Mouse (Mus musculus) midbrain, embryonic 15.5 days (tissue): ENCODE data around the gene Ace. TPM values are rescaled to one million over a fixed set of nuclear protein-coding genes. Genes with fewer than 3 reads are reported as not detected.
A peak's percentile ranks its signal among the peaks of the same experiment; 100 is the strongest.

Experiments
- ATAC-seq: fragments of 200-750 bp; cut with Nextera tagmentation; replicated peaks from 2 replicates; pipeline ENCODE4 v1.8.0; 2017; ENCODE audit warnings: moderate TSS enrichment
- H3K27ac ChIP-seq: fragments of 300-500 bp; sonication (generic); 2 replicates; pipeline ENCODE4 v1.5.1; 2015; ENCODE audit warnings: mild to moderate bottlenecking, inconsistent platforms
- H3K27me3 ChIP-seq: fragments of 300-500 bp; sonication (generic); replicated peaks from 2 replicates; pipeline ENCODE4 v1.6.1; 2015; ENCODE audit warnings: inconsistent platforms
- H3K36me3 ChIP-seq: fragments of 300-500 bp; sonication (generic); replicated peaks from 2 replicates; pipeline ENCODE4 v1.6.1; 2015; ENCODE audit warnings: inconsistent platforms
- H3K4me1 ChIP-seq: fragments of 300-500 bp; sonication (generic); 2 replicates; pipeline ENCODE4 v1.6.1; 2015; ENCODE audit warnings: inconsistent platforms
- H3K4me2 ChIP-seq: fragments of 300-500 bp; sonication (generic); 2 replicates; pipeline ENCODE4 v1.6.1; 2015; ENCODE audit warnings: inconsistent platforms, mild to moderate bottlenecking, moderate library complexity
- H3K4me3 ChIP-seq: fragments of 300-500 bp; sonication (generic); 2 replicates; pipeline ENCODE4 v1.5.1; 2015; ENCODE audit warnings: mild to moderate bottlenecking, inconsistent platforms
- H3K9ac ChIP-seq: fragments of 300-500 bp; sonication (generic); 2 replicates; pipeline ENCODE4 v1.6.1; 2015; ENCODE audit warnings: mild to moderate bottlenecking, inconsistent platforms
- H3K9me3 ChIP-seq: fragments of 300-500 bp; sonication (generic); 2 replicates; pipeline ENCODE4 v1.6.1; 2016; ENCODE audit warnings: inconsistent platforms
- WGBS: fragments of 180-500 bp; shearing (Covaris S2); methylation state at CpG from one replicate; pipeline ENCODE4 v1.1.7; 2015; ENCODE audit warnings: mixed read lengths; 5-methylcytosine and 5-hydroxymethylcytosine counted together
- polyA plus RNA-seq: library from polyadenylated mRNA; unstranded; fragments of >200 nt; fragmentation: Nextera tagmentation; extraction: Ambion mirVana; gene quantifications from 2 replicates; pipeline ENCODE4 v1.2.1, GENCODE M21; 2015

Gene Ace
- polyA plus RNA-seq, 1 experiment from 2014 or later: 6.5 TPM

DNA sequence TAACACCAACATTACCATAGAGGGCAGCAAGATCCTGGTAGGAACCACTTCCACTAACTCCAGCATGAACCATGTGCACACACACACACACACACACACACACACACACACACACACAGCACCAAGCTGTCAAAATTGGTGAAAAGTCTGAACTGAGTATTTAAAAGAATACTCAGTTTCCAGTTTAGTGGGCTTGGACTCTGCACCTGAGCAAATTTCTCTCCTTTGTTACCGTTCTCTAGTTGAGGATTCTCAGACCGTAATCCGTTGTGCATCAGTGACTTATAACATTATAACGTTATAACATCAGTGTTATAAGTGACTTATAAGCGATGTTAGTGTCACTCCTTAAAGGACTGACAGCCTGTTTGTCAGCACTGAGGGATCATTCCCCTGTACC lies 7.9 kb downstream of the Ace start:
- Histone ChIP-seq H3K27me3 (no peaks in the 10 kb centered on the region), H3K36me3 (no peaks in the 10 kb centered on the region), H3K4me2 (no peak overlapping the region), H3K4me1 (no peaks in the 10 kb centered on the region), H3K27ac (no peak overlapping the region), H3K9me3 (no peaks in the 10 kb centered on the region), H3K9ac (no peak overlapping the region), H3K4me3 (no peak overlapping the region)
- no peak for ATAC-seq
- WGBS: 87% methylated on average over 5 of the region's 5 CpGs

GRCm38 (mm10) chr11:105978232-105978631 lies 10.5 kb downstream of the Ace start:
- no peak overlapping the region for H3K27ac ChIP-seq
- WGBS: 93% methylated on average over 2 of the region's 2 CpGs
- no peaks in the 10 kb centered on the region for H3K27me3 ChIP-seq
- no peaks in the 10 kb centered on the region for H3K36me3 ChIP-seq
- H3K4me2 ChIP-seq: no peak overlapping the region
- H3K9ac ChIP-seq: no peak overlapping the region
- no peak overlapping the region for H3K4me3 ChIP-seq
- no peaks in the 10 kb centered on the region for H3K4me1 ChIP-seq
- no peaks in the 10 kb centered on the region for H3K9me3 ChIP-seq
- no peak for ATAC-seq

DNA sequence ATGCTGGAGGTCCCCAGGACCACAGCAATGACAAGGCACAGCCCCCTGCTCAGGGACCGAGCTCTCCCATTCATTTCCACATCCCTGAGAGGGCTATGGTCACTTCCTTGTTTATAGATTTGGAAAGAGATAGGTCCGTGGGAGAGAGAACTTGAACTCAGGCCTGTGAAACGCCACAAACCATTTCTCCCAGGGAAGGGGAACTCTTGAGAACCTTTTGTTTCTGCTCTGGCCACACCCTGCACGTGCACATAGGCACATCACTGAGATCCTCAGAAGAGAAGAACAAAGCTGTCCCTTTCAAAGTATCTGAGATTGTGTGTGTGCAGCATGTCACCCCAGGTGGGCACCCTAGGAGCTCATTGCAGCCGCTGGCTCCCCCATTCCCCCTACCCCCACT lies 10.9 kb downstream of the Ace start:
- no peaks in the 10 kb centered on the region for H3K27me3 ChIP-seq
- WGBS: 64% methylated on average over 5 of the region's 5 CpGs
- no peak overlapping the region for H3K4me3 ChIP-seq
- H3K9me3 ChIP-seq: no peaks in the 10 kb centered on the region
- H3K9ac ChIP-seq: no peak overlapping the region
- H3K4me1 ChIP-seq: no peaks in the 10 kb centered on the region
- H3K27ac ChIP-seq: no peak overlapping the region
- H3K4me2 ChIP-seq: no peak overlapping the region
- no peak for ATAC-seq
- H3K36me3 ChIP-seq: no peaks in the 10 kb centered on the region

DNA sequence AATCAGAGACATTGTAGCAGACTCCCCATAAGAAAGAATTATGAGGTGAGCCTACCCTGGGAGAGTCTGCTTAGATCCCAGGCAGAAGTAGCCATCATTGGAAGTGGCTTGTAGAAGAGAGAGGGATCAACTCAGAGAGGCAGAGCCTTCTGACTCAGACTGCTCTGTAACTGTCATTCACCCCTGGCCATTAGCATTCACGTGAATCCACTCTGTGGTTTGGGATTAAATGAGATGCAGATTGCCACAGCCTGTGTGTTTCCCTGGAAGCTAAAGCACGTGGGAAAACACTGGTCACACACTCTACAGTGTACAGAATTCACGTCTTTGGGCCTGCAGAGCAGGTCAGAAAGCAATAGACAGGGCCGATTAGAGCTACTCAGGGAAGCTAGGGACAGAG lies 16.7 kb downstream of the Ace start:
- 53% methylated on average over 4 of the region's 4 CpGs for WGBS
- Histone ChIP-seq H3K27me3 (no peaks in the 10 kb centered on the region), H3K4me3 (no peak overlapping the region), H3K9me3 (no peaks in the 10 kb centered on the region), H3K27ac (no peak overlapping the region), H3K4me1 (no peaks in the 10 kb centered on the region), H3K9ac (no peak overlapping the region), H3K4me2 (no peak overlapping the region), H3K36me3 (no peaks in the 10 kb centered on the region)
- ATAC-seq: no peak

- Histone ChIP-seq H3K27ac (no peak overlapping the region), H3K27me3 (no peaks in the 10 kb centered on the region), H3K9me3 (no peaks in the 10 kb centered on the region), H3K4me1 (no peaks in the 10 kb centered on the region), H3K9ac (no peak overlapping the region), H3K4me2 (no peak overlapping the region), H3K36me3 (no peaks in the 10 kb centered on the region), H3K4me3 (no peak overlapping the region)
- no peak for ATAC-seq
- WGBS: 76% methylated on average over 6 of the region's 6 CpGs
These were observed 19.7 kb downstream of the Ace start for GRCm38 (mm10) chr11:105987446-105987845.

DNA sequence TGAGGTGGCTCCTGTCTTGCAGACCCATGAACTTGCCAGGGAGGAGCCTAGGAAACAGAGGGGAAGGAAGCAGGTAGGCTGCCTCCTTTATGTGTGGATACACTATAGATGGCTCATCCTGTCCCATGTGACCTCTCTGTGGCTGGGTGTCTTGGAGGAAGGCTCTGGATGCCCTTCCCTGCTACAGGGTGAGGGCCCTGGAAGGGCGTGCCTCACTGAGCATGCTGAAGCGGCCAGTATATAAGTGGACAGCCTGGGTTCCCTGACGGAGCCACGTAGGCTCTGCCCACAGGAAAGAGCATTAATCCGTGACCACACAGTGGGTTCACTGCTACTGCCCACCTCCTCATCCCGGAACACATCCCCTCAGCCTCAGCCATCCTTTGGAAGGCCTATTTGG lies 21.7 kb downstream of the Ace start:
- Histone ChIP-seq H3K27ac (no peak overlapping the region), H3K4me2 (no peak overlapping the region), H3K9ac (no peak overlapping the region), H3K27me3 (no peaks in the 10 kb centered on the region), H3K4me3 (no peak overlapping the region), H3K9me3 (no peaks in the 10 kb centered on the region), H3K36me3 (no peaks in the 10 kb centered on the region), H3K4me1 (no peaks in the 10 kb centered on the region)
- ATAC-seq: no peak
- 78% methylated on average over 6 of the region's 6 CpGs for WGBS

GRCm38 (mm10) chr11:105990231-105990630 lies 22.5 kb downstream of the Ace start:
- Histone ChIP-seq H3K36me3 (no peaks in the 10 kb centered on the region), H3K9ac (no peak overlapping the region), H3K4me1 (no peaks in the 10 kb centered on the region), H3K4me2 (no peak overlapping the region), H3K27ac (no peak overlapping the region), H3K4me3 (no peak overlapping the region), H3K27me3 (no peaks in the 10 kb centered on the region), H3K9me3 (no peaks in the 10 kb centered on the region)
- no peak for ATAC-seq
- 61% methylated on average over 2 of the region's 2 CpGs for WGBS

DNA sequence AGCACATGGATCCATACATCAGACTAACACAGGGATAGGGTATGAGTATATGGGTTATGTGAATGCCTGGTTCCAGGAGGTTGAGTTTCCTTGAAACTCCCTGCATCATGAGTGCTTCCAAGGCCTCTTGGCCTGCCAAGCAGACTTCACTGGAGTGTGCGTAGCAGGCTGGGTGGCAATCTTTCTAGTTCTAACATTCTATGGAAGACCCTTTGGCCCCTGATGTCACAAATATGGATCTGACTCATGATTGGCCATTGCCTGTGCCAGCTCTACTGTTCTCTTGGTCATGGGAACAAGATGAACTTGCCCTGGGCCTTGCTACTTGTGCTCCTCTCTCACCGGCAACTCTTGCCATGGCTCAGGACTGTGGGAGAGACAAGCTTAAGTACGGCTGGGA lies 26.6 kb downstream of the Ace start, which contains the start of gene Ace3:
TSS of gene Ace3 (plus strand) at position 301 of the 400 bp plus-strand sequence.
- Histone ChIP-seq H3K36me3 (no peaks in the 10 kb centered on the region), H3K4me1 (no peaks in the 10 kb centered on the region), H3K4me2 (no peak within 1 kb of the TSS), H3K9me3 (no peaks in the 10 kb centered on the region), H3K27me3 (no peaks in the 10 kb centered on the region), H3K9ac (no peak within 1 kb of the TSS), H3K4me3 (no peak within 1 kb of the TSS), H3K27ac (no peak within 1 kb of the TSS)
- 96% methylated on average over 3 of the region's 3 CpGs for WGBS
- no peak for ATAC-seq

GRCm38 (mm10) chr11:106000062-106000461 lies 32.3 kb downstream of the Ace start:
- no peak overlapping the region for H3K4me2 ChIP-seq
- H3K27ac ChIP-seq: no peak overlapping the region
- H3K27me3 ChIP-seq: no peaks in the 10 kb centered on the region
- no peaks in the 10 kb centered on the region for H3K36me3 ChIP-seq
- H3K9me3 ChIP-seq: no peaks in the 10 kb centered on the region
- H3K4me3 ChIP-seq: no peak overlapping the region
- 95% methylated on average over 6 of the region's 6 CpGs for WGBS
- no peak for ATAC-seq
- no peak overlapping the region for H3K9ac ChIP-seq
- no peaks in the 10 kb centered on the region for H3K4me1 ChIP-seq

GRCm38 (mm10) chr11:106001718-106002117 lies 34.0 kb downstream of the Ace start:
- no peak overlapping the region for H3K27ac ChIP-seq
- H3K27me3 ChIP-seq: no peaks in the 10 kb centered on the region
- no peaks in the 10 kb centered on the region for H3K4me1 ChIP-seq
- H3K9ac ChIP-seq: no peak overlapping the region
- WGBS: 46% methylated on average over 4 of the region's 4 CpGs
- no peaks in the 10 kb centered on the region for H3K9me3 ChIP-seq
- H3K4me2 ChIP-seq: no peak overlapping the region
- H3K36me3 ChIP-seq: no peaks in the 10 kb centered on the region
- no peak overlapping the region for H3K4me3 ChIP-seq
- ATAC-seq: no peak

- Histone ChIP-seq H3K27me3 (no peaks in the 10 kb centered on the region), H3K36me3 (no peaks in the 10 kb centered on the region), H3K4me3 (no peak overlapping the region), H3K9ac (no peak overlapping the region), H3K4me1 (peaks cover 4% of the 10 kb centered on the region), H3K9me3 (no peaks in the 10 kb centered on the region), H3K4me2 (no peak overlapping the region), H3K27ac (no peak overlapping the region)
- 89% methylated on average over 1 of the region's 1 CpGs for WGBS
- ATAC-seq: no peak
These were observed 36.8 kb downstream of the Ace start for GRCm38 (mm10) chr11:106004576-106004975.

- ATAC-seq: no peak
- Histone ChIP-seq H3K4me1 (peaks cover 4% of the 10 kb centered on the region), H3K27ac (no peak overlapping the region), H3K4me3 (no peak overlapping the region), H3K9me3 (no peaks in the 10 kb centered on the region), H3K36me3 (no peaks in the 10 kb centered on the region), H3K27me3 (0 out of 2 replicates have a peak, but pooled peaks cover 4% of the 10 kb centered on the region), H3K9ac (no peak overlapping the region), H3K4me2 (no peak overlapping the region)
- WGBS: 38% methylated on average over 5 of the region's 5 CpGs
These were observed 38.2 kb downstream of the Ace start for GRCm38 (mm10) chr11:106005970-106006369.

GRCm38 (mm10) chr11:106007821-106008220 lies 40.1 kb downstream of the Ace start, which contains the start of gene Kcnh6:
Kcnh6 (plus strand) TSS chr11:106008124.
- H3K4me1 ChIP-seq: peaks cover 4% of the 10 kb centered on the region
- no peak within 1 kb of the TSS for H3K27ac ChIP-seq
- no peak within 1 kb of the TSS for H3K9ac ChIP-seq
- H3K36me3 ChIP-seq: no peaks in the 10 kb centered on the region
- H3K4me2 ChIP-seq: peak within 1 kb of the TSS; percentile 48
- no peaks in the 10 kb centered on the region for H3K9me3 ChIP-seq
- 0 out of 2 replicates have a peak, but pooled peaks cover 4% of the 10 kb centered on the region for H3K27me3 ChIP-seq
- ATAC-seq: no peak
- 1% methylated on average over 25 of the region's 25 CpGs for WGBS
- 0 out of 2 replicates have a peak within 1 kb of the TSS, but pooled peaks have one; percentile 7 for H3K4me3 ChIP-seq
